In genomic region chr5:74240926-74241680, GRCm38 (mm10) we compare ENCODE assay signal across 29 mouse cellular contexts. TPM values are rescaled to one million over a fixed set of nuclear protein-coding genes. Genes with fewer than 3 reads are reported as not detected.
DNase-seq lines count a peak whose midpoint lies in the region; ATAC-seq lines count a peak whose summit lies in the region.
"Had no signal": no experiment of that assay in that cellular context is flagged by ENCODE, and none has a peak within 500 bp of the region (broad histone marks: within the 10 kb centered on the region; RNA-seq: fewer than 3 reads in every experiment).

No protein-coding gene starts in this region.

- intact Hi-C loops in heart, postnatal 10 days (cut with DNase I), result no loop called here

- no peaks in the 10 kb centered on the region for H3K36me3 ChIP-seq in heart, embryonic 10.5 days
- no peaks in the 10 kb centered on the region for H3K36me3 ChIP-seq in lung, embryonic 16.5 days (ENCODE audit: control insufficient read depth, insufficient read depth, low read length)
- H3K36me3 ChIP-seq: forebrain, embryonic 15.5 days; heart, embryonic 13.5 days; hindbrain, embryonic 12.5 days; limb, embryonic 10.5 days; limb, embryonic 15.5 days; liver, embryonic 13.5 days had no signal

- H3K4me2 ChIP-seq in lung, embryonic 16.5 days (ENCODE audit: low read depth, low read length), result peak overlapping the region; percentile 31; the same call in 1 of the 2 replicates
- H3K4me2 ChIP-seq: forebrain, embryonic 15.5 days; heart, embryonic 13.5 days; hindbrain, embryonic 12.5 days; limb, embryonic 15.5 days; liver, embryonic 13.5 days had no signal

- ATAC-seq in lung, embryonic 16.5 days (ENCODE audit: low read depth), result peak; percentile 94
- ATAC-seq: forebrain, embryonic 15.5 days had no signal

- H3K4me1 ChIP-seq in heart, embryonic 10.5 days, result peaks cover 36% of the 10 kb centered on the region
- H3K4me1 ChIP-seq in lung, embryonic 16.5 days (replicated peaks; ENCODE audit: control insufficient read depth, insufficient read depth, low read length), result peaks cover 10% of the 10 kb centered on the region
- H3K4me1 ChIP-seq: liver, embryonic 13.5 days had no signal

- H3K4me3 ChIP-seq in heart, embryonic 10.5 days, result no peak overlapping the region
- H3K4me3 ChIP-seq in lung, embryonic 16.5 days (ENCODE audit: low read length), result no peak overlapping the region
- H3K4me3 ChIP-seq: forebrain, embryonic 15.5 days; heart, embryonic 13.5 days; hindbrain, embryonic 12.5 days; limb, embryonic 10.5 days; limb, embryonic 15.5 days; liver, embryonic 13.5 days had no signal

- H3K27me3 ChIP-seq in heart, embryonic 10.5 days (ENCODE audit: insufficient read depth, poor library complexity, severe bottlenecking), result no peaks in the 10 kb centered on the region
- H3K27me3 ChIP-seq in lung, embryonic 16.5 days (ENCODE audit: control insufficient read depth, insufficient read depth, low read depth, low read length), result no peaks in the 10 kb centered on the region
- H3K27me3 ChIP-seq: forebrain, embryonic 15.5 days; heart, embryonic 13.5 days; hindbrain, embryonic 12.5 days; limb, embryonic 15.5 days; liver, embryonic 13.5 days had no signal

- 67% methylated on average over 13 of the region's 13 CpGs for WGBS in heart, embryonic 10.5 days
- 45% methylated on average over 13 of the region's 13 CpGs for WGBS in lung, embryonic 16.5 days

- peak overlapping the region; percentile 13; the same call in 1 of the 2 replicates for H3K27ac ChIP-seq in heart, embryonic 10.5 days
- peak overlapping the region; percentile 83 for H3K27ac ChIP-seq in lung, embryonic 16.5 days (ENCODE audit: low read length)
- H3K27ac ChIP-seq: forebrain, embryonic 15.5 days; heart, embryonic 13.5 days; hindbrain, embryonic 12.5 days; limb, embryonic 15.5 days; liver, embryonic 13.5 days; macrophage had no signal

- H3K9me3 ChIP-seq in heart, embryonic 10.5 days, result no peaks in the 10 kb centered on the region
- H3K9me3 ChIP-seq in lung, embryonic 16.5 days (ENCODE audit: control insufficient read depth, low read length), result no peaks in the 10 kb centered on the region
- H3K9me3 ChIP-seq: forebrain, embryonic 15.5 days; G1E; heart, embryonic 13.5 days; hindbrain, embryonic 12.5 days; limb, embryonic 10.5 days; limb, embryonic 15.5 days; liver, embryonic 13.5 days had no signal

- DNase-seq in heart, embryonic 10.5 days (ENCODE audit: low spot score), result no peak
- no peak for DNase-seq in heart, postnatal 10 days
- DNase-seq in embryo, embryonic 9.5 days (ENCODE audit: extremely low spot score), result peak; percentile 78
- DNase-seq in lung, postnatal 4 days, result peak; percentile 33 to 78
- DNase-seq in kidney, postnatal 4 days, result no peak
- DNase-seq in retina, embryonic 14.5 days (ENCODE audit: low spot score), result no peak
- DNase-seq: adrenal gland, adult 8-10 months; cerebellum, adult 8-10 months; cerebellum, postnatal 36 days; gastrocnemius, postnatal 25 days; heart, adult 11 months; heart, postnatal 14 days; kidney, adult 8-10 months; kidney, postnatal 10 days; layer of hippocampus, adult 9-11 months; liver, embryonic 13.5 days; midbrain, embryonic 14.5 days; right cerebral cortex, adult 18-20 months; spleen, adult 18-20 months; thymus, adult 18-20 months; thymus, postnatal 25 days had no signal

- no peak overlapping the region for H3K9ac ChIP-seq in lung, embryonic 16.5 days (ENCODE audit: low read length)
- H3K9ac ChIP-seq: forebrain, embryonic 15.5 days; heart, embryonic 13.5 days; hindbrain, embryonic 12.5 days; limb, embryonic 15.5 days; liver, embryonic 13.5 days had no signal

RNA-seq across cellular contexts. Expression of gene Rasl11b, which starts 46.0 kb away (rescaled TPM):
- polyA plus RNA-seq in heart, embryonic 10.5 days (2016; fragmentation: Nextera tagmentation; extraction: Ambion mirVana), result 58.3 and 65.9 TPM in 2 replicates
- 10 to 100 TPM; 46.0 to 59.9 TPM for total RNA-seq in heart, postnatal 10 days (2021)
- 182 and 188 TPM in 2 replicates for polyA plus RNA-seq in lung, embryonic 16.5 days (2015; fragmentation: Nextera tagmentation; extraction: Ambion mirVana)
- polyA plus RNA-seq: macrophage had no signal

Comparison
In these comparisons a context has a peak if more than half of its experiments do, and no peak if none do; other contexts are left out.
1. DNase-seq: peak in embryo, embryonic 9.5 days (single experiment) and lung, postnatal 4 days (2 of 2); none in heart, embryonic 10.5 days (single experiment), heart, postnatal 10 days (0 of 2), kidney, postnatal 4 days (0 of 2) and retina, embryonic 14.5 days (single experiment).